Mouse (Mus musculus): ENCODE measurements around the gene Ttyh1. TPM values are rescaled to one million over a fixed set of nuclear protein-coding genes. Genes with fewer than 3 reads are reported as not detected.
A peak's percentile ranks its signal among the peaks of the same experiment; 100 is the strongest.

Ttyh1 gene
- polyA plus RNA-seq (2015; fragmentation: Nextera tagmentation; extraction: Ambion mirVana): 5.2 and 6.5 TPM in 2 replicates

DNA sequence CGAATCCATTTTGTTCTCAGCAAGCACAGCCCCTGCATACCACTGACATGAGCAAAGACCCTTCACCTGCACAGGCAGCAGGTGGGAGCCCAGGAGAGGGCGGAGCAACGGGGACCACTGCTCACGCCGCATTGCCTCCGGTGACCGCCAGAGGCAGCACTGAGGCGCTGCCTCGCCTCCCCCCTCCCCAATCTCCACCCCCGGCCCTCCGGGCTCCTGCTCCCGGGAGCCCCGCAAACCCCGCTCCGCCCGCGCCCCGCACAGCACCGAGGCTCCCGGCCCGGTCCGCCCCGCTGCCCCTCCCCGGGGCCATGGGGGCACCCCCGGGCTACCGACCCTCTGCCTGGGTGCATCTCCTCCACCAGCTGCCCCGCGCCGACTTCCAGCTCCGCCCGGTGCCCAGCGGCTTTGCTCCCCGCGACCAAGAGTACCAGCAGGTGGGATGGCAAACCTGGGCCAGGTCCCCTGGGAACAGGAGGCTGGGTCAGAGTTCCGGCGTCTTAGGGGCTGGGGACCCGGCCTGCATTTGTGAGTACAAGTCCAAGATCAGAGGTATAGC is at the start of gene Ttyh1:
TSS of gene Ttyh1 (plus strand) at position 65 of the 559 bp plus-strand sequence.
- peak; percentile 34; the same call in 1 of the 2 replicates for ATAC-seq
- no peaks in the 10 kb centered on the region for H3K9me3 ChIP-seq (ENCODE audit: control insufficient read depth, low read length)
- no peaks in the 10 kb centered on the region for H3K36me3 ChIP-seq (ENCODE audit: control insufficient read depth, insufficient read depth, low read length)
- H3K4me2 ChIP-seq (ENCODE audit: low read depth, low read length): peak within 1 kb of the TSS; percentile 56
- H3K4me3 ChIP-seq (ENCODE audit: low read length): peak within 1 kb of the TSS; percentile 46
- no peak within 1 kb of the TSS for H3K27ac ChIP-seq (ENCODE audit: low read length)
- peak within 1 kb of the TSS; percentile 68 for H3K9ac ChIP-seq (ENCODE audit: low read depth, low read length)
- WGBS: 2% methylated on average over 34 of the region's 37 CpGs
- peaks cover 26% of the 10 kb centered on the region for H3K27me3 ChIP-seq (replicated peaks; ENCODE audit: control insufficient read depth, insufficient read depth, low read length)
- peaks cover 5% of the 10 kb centered on the region; the same call in 1 of the 2 replicates for H3K4me1 ChIP-seq (ENCODE audit: control insufficient read depth, insufficient read depth, low read length)

- no peak overlapping the region for H3K4me2 ChIP-seq (ENCODE audit: low read depth, low read length)
- 86% methylated on average over 6 of the region's 6 CpGs for WGBS
Measured at GRCm38 (mm10) chr7:4071066-4071465, 48.1 kb upstream of the Ttyh1 start.

GRCm38 (mm10) chr7:4073144-4073543 is 46.1 kb upstream of the Ttyh1 start:
- Histone ChIP-seq H3K9ac (ENCODE audit: low read depth, low read length) (no peak overlapping the region), H3K4me1 (ENCODE audit: control insufficient read depth, insufficient read depth, low read length) (no peaks in the 10 kb centered on the region), H3K4me3 (ENCODE audit: low read length) (no peak overlapping the region), H3K27ac (ENCODE audit: low read length) (no peak overlapping the region), H3K27me3 (replicated peaks; ENCODE audit: control insufficient read depth, insufficient read depth, low read length) (no peaks in the 10 kb centered on the region), H3K36me3 (ENCODE audit: control insufficient read depth, insufficient read depth, low read length) (no peaks in the 10 kb centered on the region), H3K4me2 (ENCODE audit: low read depth, low read length) (no peak overlapping the region), H3K9me3 (ENCODE audit: control insufficient read depth, low read length) (no peaks in the 10 kb centered on the region)
- no peak for ATAC-seq
- 73% methylated on average over 3 of the region's 3 CpGs for WGBS

More at GRCm38 (mm10) chr7:4071066-4071465, 48.1 kb upstream of the Ttyh1 start:
- ATAC-seq: no peak
- Histone ChIP-seq H3K9me3 (ENCODE audit: control insufficient read depth, low read length) (no peaks in the 10 kb centered on the region), H3K27ac (ENCODE audit: low read length) (no peak overlapping the region), H3K36me3 (ENCODE audit: control insufficient read depth, insufficient read depth, low read length) (no peaks in the 10 kb centered on the region), H3K4me3 (ENCODE audit: low read length) (no peak overlapping the region), H3K27me3 (replicated peaks; ENCODE audit: control insufficient read depth, insufficient read depth, low read length) (no peaks in the 10 kb centered on the region), H3K4me1 (ENCODE audit: control insufficient read depth, insufficient read depth, low read length) (no peaks in the 10 kb centered on the region), H3K9ac (ENCODE audit: low read depth, low read length) (no peak overlapping the region)

GRCm38 (mm10) chr7:4079511-4079910 is 39.7 kb upstream of the Ttyh1 start:
- Histone ChIP-seq H3K9ac (ENCODE audit: low read depth, low read length) (no peak overlapping the region), H3K4me3 (ENCODE audit: low read length) (no peak overlapping the region), H3K27ac (ENCODE audit: low read length) (no peak overlapping the region), H3K27me3 (replicated peaks; ENCODE audit: control insufficient read depth, insufficient read depth, low read length) (no peaks in the 10 kb centered on the region), H3K36me3 (ENCODE audit: control insufficient read depth, insufficient read depth, low read length) (no peaks in the 10 kb centered on the region), H3K4me1 (ENCODE audit: control insufficient read depth, insufficient read depth, low read length) (no peaks in the 10 kb centered on the region), H3K4me2 (ENCODE audit: low read depth, low read length) (no peak overlapping the region), H3K9me3 (ENCODE audit: control insufficient read depth, low read length) (no peaks in the 10 kb centered on the region)
- WGBS: 78% methylated on average over 7 of the region's 7 CpGs
- no peak for ATAC-seq

DNA sequence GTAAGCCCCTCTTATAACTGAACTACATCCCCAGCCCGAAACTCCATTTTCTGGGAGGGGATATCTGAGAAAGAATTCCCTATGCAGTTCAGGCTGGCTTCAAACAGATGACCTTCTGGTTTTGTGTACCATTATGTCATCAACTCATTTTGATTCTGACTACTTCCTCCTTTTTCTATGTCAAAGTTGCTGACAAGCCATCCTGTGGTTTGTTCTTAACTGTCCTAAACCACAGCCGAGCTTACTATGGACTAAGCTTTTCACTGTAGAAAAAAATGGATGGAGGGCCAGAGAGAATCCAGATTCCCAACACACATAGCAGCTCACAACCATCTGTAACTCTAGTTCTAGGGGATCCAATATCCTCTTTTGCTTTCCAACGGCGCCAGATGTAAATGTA is 38.7 kb upstream of the Ttyh1 start:
- WGBS: 83% methylated on average over 4 of the region's 4 CpGs
- no peaks in the 10 kb centered on the region for H3K27me3 ChIP-seq (replicated peaks; ENCODE audit: control insufficient read depth, insufficient read depth, low read length)
- H3K9me3 ChIP-seq (ENCODE audit: control insufficient read depth, low read length): no peaks in the 10 kb centered on the region
- no peak overlapping the region for H3K4me3 ChIP-seq (ENCODE audit: low read length)
- no peak overlapping the region for H3K27ac ChIP-seq (ENCODE audit: low read length)
- no peak overlapping the region for H3K4me2 ChIP-seq (ENCODE audit: low read depth, low read length)
- H3K36me3 ChIP-seq (ENCODE audit: control insufficient read depth, insufficient read depth, low read length): no peaks in the 10 kb centered on the region
- H3K4me1 ChIP-seq (ENCODE audit: control insufficient read depth, insufficient read depth, low read length): no peaks in the 10 kb centered on the region
- no peak overlapping the region for H3K9ac ChIP-seq (ENCODE audit: low read depth, low read length)
- ATAC-seq: no peak

DNA sequence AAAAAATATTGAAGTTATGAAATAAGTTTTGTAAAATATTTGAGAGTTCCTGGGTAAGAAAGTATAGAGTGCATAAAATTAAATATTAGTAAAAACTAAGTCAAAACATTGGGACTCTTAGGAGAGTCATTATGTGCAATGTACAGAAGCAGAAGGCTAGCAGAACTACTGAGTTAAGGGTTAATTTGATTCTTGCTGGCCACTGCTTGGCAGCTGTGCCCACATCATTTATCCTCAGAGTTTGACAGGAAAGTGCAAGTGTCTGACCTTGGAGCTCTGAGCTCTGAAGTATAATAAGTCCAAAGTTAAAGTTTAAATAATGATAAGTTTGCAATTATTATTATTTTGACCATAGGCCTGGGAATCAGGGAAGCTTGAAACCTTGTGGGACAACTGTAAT is 37.5 kb upstream of the Ttyh1 start:
- Histone ChIP-seq H3K9me3 (ENCODE audit: control insufficient read depth, low read length) (no peaks in the 10 kb centered on the region), H3K4me3 (ENCODE audit: low read length) (no peak overlapping the region), H3K27me3 (replicated peaks; ENCODE audit: control insufficient read depth, insufficient read depth, low read length) (no peaks in the 10 kb centered on the region), H3K4me2 (ENCODE audit: low read depth, low read length) (no peak overlapping the region), H3K27ac (ENCODE audit: low read length) (no peak overlapping the region), H3K4me1 (ENCODE audit: control insufficient read depth, insufficient read depth, low read length) (no peaks in the 10 kb centered on the region), H3K36me3 (ENCODE audit: control insufficient read depth, insufficient read depth, low read length) (no peaks in the 10 kb centered on the region), H3K9ac (ENCODE audit: low read depth, low read length) (no peak overlapping the region)
- ATAC-seq: peak; percentile 48; the same call in 1 of the 2 replicates

GRCm38 (mm10) chr7:4082804-4083203 is 36.4 kb upstream of the Ttyh1 start:
- whole genome bisulfite sequencing: 13% methylated on average over 2 of the region's 2 CpGs
- Histone ChIP-seq H3K9ac (ENCODE audit: low read depth, low read length) (no peak overlapping the region), H3K4me3 (ENCODE audit: low read length) (no peak overlapping the region), H3K36me3 (ENCODE audit: control insufficient read depth, insufficient read depth, low read length) (no peaks in the 10 kb centered on the region), H3K4me2 (ENCODE audit: low read depth, low read length) (0 out of 2 replicates have a peak overlapping the region, but pooled peaks have one; percentile 2), H3K27me3 (replicated peaks; ENCODE audit: control insufficient read depth, insufficient read depth, low read length) (no peaks in the 10 kb centered on the region), H3K4me1 (ENCODE audit: control insufficient read depth, insufficient read depth, low read length) (no peaks in the 10 kb centered on the region), H3K9me3 (ENCODE audit: control insufficient read depth, low read length) (no peaks in the 10 kb centered on the region), H3K27ac (ENCODE audit: low read length) (no peak overlapping the region)
- peak; percentile 81 for ATAC-seq

DNA sequence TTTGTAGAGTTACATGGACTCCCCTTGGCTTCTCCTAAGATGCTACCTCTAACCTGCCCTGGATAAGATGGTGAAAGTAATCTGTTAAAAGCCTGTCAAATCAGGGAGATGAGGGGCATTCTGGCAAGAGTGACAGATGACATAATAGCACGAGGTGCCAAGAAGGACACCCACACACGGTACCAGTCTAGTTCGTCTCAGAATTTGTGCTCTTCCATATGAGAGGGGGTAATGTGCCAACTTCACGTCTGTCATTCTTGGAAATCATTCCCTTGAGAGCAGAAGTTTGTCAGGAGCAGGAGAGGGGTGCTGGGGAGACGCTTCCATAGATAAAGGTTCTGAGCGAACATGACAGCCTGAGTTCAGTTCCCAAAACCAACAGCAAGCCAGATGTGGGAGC is 35.0 kb upstream of the Ttyh1 start:
- Histone ChIP-seq H3K27ac (ENCODE audit: low read length) (no peak overlapping the region), H3K27me3 (replicated peaks; ENCODE audit: control insufficient read depth, insufficient read depth, low read length) (no peaks in the 10 kb centered on the region), H3K4me1 (ENCODE audit: control insufficient read depth, insufficient read depth, low read length) (no peaks in the 10 kb centered on the region), H3K9ac (ENCODE audit: low read depth, low read length) (no peak overlapping the region), H3K4me3 (ENCODE audit: low read length) (no peak overlapping the region), H3K4me2 (ENCODE audit: low read depth, low read length) (no peak overlapping the region), H3K9me3 (ENCODE audit: control insufficient read depth, low read length) (no peaks in the 10 kb centered on the region), H3K36me3 (ENCODE audit: control insufficient read depth, insufficient read depth, low read length) (no peaks in the 10 kb centered on the region)
- no peak for ATAC-seq
- 82% methylated on average over 6 of the region's 6 CpGs for WGBS

DNA sequence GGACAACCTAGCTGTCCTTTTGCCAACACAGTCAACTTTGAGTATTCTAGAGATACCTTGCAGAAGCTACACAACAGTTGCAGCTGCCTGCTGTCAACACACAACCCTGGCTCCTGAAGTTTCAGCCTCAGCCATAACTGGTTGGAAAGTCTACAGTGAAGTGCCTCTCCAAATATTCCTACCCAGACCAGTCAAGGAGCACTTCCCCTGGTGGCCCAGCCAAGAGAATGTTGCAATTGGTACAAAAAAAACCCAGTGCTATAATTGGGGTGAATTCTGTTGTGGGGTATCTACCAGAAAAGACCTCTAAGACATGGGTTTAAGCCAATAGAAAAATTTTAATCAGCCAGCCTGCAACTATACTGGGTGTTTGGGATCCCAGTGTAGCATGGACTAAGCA is 33.6 kb upstream of the Ttyh1 start:
- no peak overlapping the region for H3K9ac ChIP-seq (ENCODE audit: low read depth, low read length)
- no peak overlapping the region for H3K27ac ChIP-seq (ENCODE audit: low read length)
- H3K4me3 ChIP-seq (ENCODE audit: low read length): no peak overlapping the region
- no peaks in the 10 kb centered on the region for H3K9me3 ChIP-seq (ENCODE audit: control insufficient read depth, low read length)
- no peaks in the 10 kb centered on the region for H3K27me3 ChIP-seq (replicated peaks; ENCODE audit: control insufficient read depth, insufficient read depth, low read length)
- no peak for ATAC-seq
- H3K4me1 ChIP-seq (ENCODE audit: control insufficient read depth, insufficient read depth, low read length): no peaks in the 10 kb centered on the region
- no peak overlapping the region for H3K4me2 ChIP-seq (ENCODE audit: low read depth, low read length)
- no peaks in the 10 kb centered on the region for H3K36me3 ChIP-seq (ENCODE audit: control insufficient read depth, insufficient read depth, low read length)
